Mouse (Mus musculus) heart, adult 2 months (tissue): ENCODE results near the gene Ptpn9.

Experiments used
- CTCF ChIP-seq: fragments of 200-600 bp; IDR thresholded peaks from 2 replicates; pipeline ENCODE4 v1.8.1; 2022; ENCODE audit warnings: antibody characterized with exemption, mild to moderate bottlenecking, moderate library complexity
- POLR2A ChIP-seq: fragments of 200-500 bp; IDR thresholded peaks from 2 replicates; pipeline ENCODE4 v1.6.1; 2011; ENCODE audit warnings: mild to moderate bottlenecking, low read depth, low read length, control low read depth; ENCODE audit not compliant: insufficient read depth

- TF ChIP-seq CTCF (no peak), POLR2A (no peak)
These were observed 80.3 kb downstream of the Ptpn9 start for GRCm38 (mm10) chr9:57074822-57075603.
